Mouse (Mus musculus): ENCODE results near the gene Pde4c. TPM values are rescaled to one million over a fixed set of nuclear protein-coding genes. Genes with fewer than 3 reads are reported as not detected.

Gene Pde4c
- polyA plus RNA-seq, 1 experiment from 2014 or later = 8.8 TPM

GRCm38 (mm10) chr8:70696019-70696885, 27.3 kb upstream of the Pde4c start:
- H3K36me3 ChIP-seq (ENCODE audit: insufficient read depth, low read length) = 0 out of 2 replicates have a peak, but pooled peaks cover 5% of the 10 kb centered on the region
- no peaks in the 10 kb centered on the region for H3K27me3 ChIP-seq (ENCODE audit: insufficient read depth, low read length)
- peak; percentile 5 for ATAC-seq (ENCODE audit: low FRiP score, low TSS enrichment)
- peak overlapping the region; percentile 10 for H3K4me3 ChIP-seq (ENCODE audit: low read length)
- 3% methylated on average over 31 of the region's 31 CpGs for whole genome bisulfite sequencing
- H3K27ac ChIP-seq (ENCODE audit: low read length) = peak overlapping the region; percentile 96
- H3K4me1 ChIP-seq (ENCODE audit: insufficient read depth, low read length) = peaks cover 62% of the 10 kb centered on the region
- peak overlapping the region; percentile 48 for H3K4me2 ChIP-seq (replicated peaks; ENCODE audit: low read depth, low read length)
- no peaks in the 10 kb centered on the region for H3K9me3 ChIP-seq (ENCODE audit: low read length)
- peak overlapping the region; percentile 61 for H3K9ac ChIP-seq (replicated peaks; ENCODE audit: low read length)

- peak overlapping the region; percentile 48 for H3K4me2 ChIP-seq (replicated peaks; ENCODE audit: low read depth, low read length)
- 0 out of 2 replicates have a peak, but pooled peaks cover 7% of the 10 kb centered on the region for H3K36me3 ChIP-seq (ENCODE audit: insufficient read depth, low read length)
- H3K9ac ChIP-seq (replicated peaks; ENCODE audit: low read length) = peak overlapping the region; percentile 61
- H3K27ac ChIP-seq (ENCODE audit: low read length) = peak overlapping the region; percentile 96
- no peaks in the 10 kb centered on the region for H3K9me3 ChIP-seq (ENCODE audit: low read length)
- H3K4me1 ChIP-seq (ENCODE audit: insufficient read depth, low read length) = peaks cover 62% of the 10 kb centered on the region
- peak overlapping the region; percentile 10; the same call in 1 of the 2 replicates for H3K4me3 ChIP-seq (ENCODE audit: low read length)
- no peaks in the 10 kb centered on the region for H3K27me3 ChIP-seq (ENCODE audit: insufficient read depth, low read length)
- ATAC-seq (ENCODE audit: low FRiP score, low TSS enrichment) = no peak
- WGBS = 32% methylated on average over 4 of the region's 4 CpGs
Observed at GRCm38 (mm10) chr8:70696946-70697345, 26.6 kb upstream of the Pde4c start.

GRCm38 (mm10) chr8:70697366-70698250, 25.9 kb upstream of the Pde4c start:
- H3K4me1 ChIP-seq (ENCODE audit: insufficient read depth, low read length) = peaks cover 62% of the 10 kb centered on the region
- H3K27me3 ChIP-seq (ENCODE audit: insufficient read depth, low read length) = no peaks in the 10 kb centered on the region
- H3K36me3 ChIP-seq (ENCODE audit: insufficient read depth, low read length) = 0 out of 2 replicates have a peak, but pooled peaks cover 14% of the 10 kb centered on the region
- H3K4me2 ChIP-seq (replicated peaks; ENCODE audit: low read depth, low read length) = peak overlapping the region; percentile 52
- WGBS = 66% methylated on average over 12 of the region's 12 CpGs
- peak overlapping the region; percentile 90 for H3K4me3 ChIP-seq (ENCODE audit: low read length)
- peak overlapping the region; percentile 96 for H3K27ac ChIP-seq (ENCODE audit: low read length)
- no peaks in the 10 kb centered on the region for H3K9me3 ChIP-seq (ENCODE audit: low read length)
- peak overlapping the region; percentile 61 for H3K9ac ChIP-seq (replicated peaks; ENCODE audit: low read length)
- no peak for ATAC-seq (ENCODE audit: low FRiP score, low TSS enrichment)

GRCm38 (mm10) chr8:70698310-70699109, 25.0 kb upstream of the Pde4c start, which contains the start of gene Jund:
Gene Jund, plus strand, starts transcription at chr8:70698949.
- peak; percentile 90 for ATAC-seq (ENCODE audit: low FRiP score, low TSS enrichment)
- WGBS = under 1% methylated on average over 68 of the region's 69 CpGs

GRCm38 (mm10) chr8:70699116-70699833, 24.2 kb upstream of the Pde4c start:
- Histone ChIP-seq H3K4me3 (ENCODE audit: low read length) (peak overlapping the region; percentile 90), H3K4me1 (ENCODE audit: insufficient read depth, low read length) (peaks cover 57% of the 10 kb centered on the region), H3K27me3 (ENCODE audit: insufficient read depth, low read length) (no peaks in the 10 kb centered on the region), H3K36me3 (ENCODE audit: insufficient read depth, low read length) (peaks cover 23% of the 10 kb centered on the region; the same call in 1 of the 2 replicates), H3K27ac (ENCODE audit: low read length) (peak overlapping the region; percentile 98), H3K9ac (replicated peaks; ENCODE audit: low read length) (peak overlapping the region; percentile 99), H3K4me2 (replicated peaks; ENCODE audit: low read depth, low read length) (peak overlapping the region; percentile 70), H3K9me3 (ENCODE audit: low read length) (no peaks in the 10 kb centered on the region)
- peak; percentile 0; the same call in 1 of the 2 replicates for ATAC-seq (ENCODE audit: low FRiP score, low TSS enrichment)
- under 1% methylated on average over 89 of the region's 89 CpGs for WGBS

More at GRCm38 (mm10) chr8:70698310-70699109, 25.0 kb upstream of the Pde4c start, which contains the start of gene Jund:
- Histone ChIP-seq H3K36me3 (ENCODE audit: insufficient read depth, low read length) (peaks cover 21% of the 10 kb centered on the region; the same call in 1 of the 2 replicates), H3K9me3 (ENCODE audit: low read length) (no peaks in the 10 kb centered on the region), H3K4me2 (replicated peaks; ENCODE audit: low read depth, low read length) (peak within 1 kb of the TSS; percentile 70), H3K9ac (replicated peaks; ENCODE audit: low read length) (peak within 1 kb of the TSS; percentile 99), H3K4me1 (ENCODE audit: insufficient read depth, low read length) (peaks cover 58% of the 10 kb centered on the region), H3K27me3 (ENCODE audit: insufficient read depth, low read length) (no peaks in the 10 kb centered on the region), H3K4me3 (ENCODE audit: low read length) (peak within 1 kb of the TSS; percentile 90), H3K27ac (ENCODE audit: low read length) (peak within 1 kb of the TSS; percentile 98)

- peaks cover 52% of the 10 kb centered on the region for H3K4me1 ChIP-seq (ENCODE audit: insufficient read depth, low read length)
- H3K27me3 ChIP-seq (ENCODE audit: insufficient read depth, low read length) = no peaks in the 10 kb centered on the region
- ATAC-seq (ENCODE audit: low FRiP score, low TSS enrichment) = no peak
- H3K4me2 ChIP-seq (replicated peaks; ENCODE audit: low read depth, low read length) = peak overlapping the region; percentile 70
- peak overlapping the region; percentile 98 for H3K27ac ChIP-seq (ENCODE audit: low read length)
- peaks cover 23% of the 10 kb centered on the region; the same call in 1 of the 2 replicates for H3K36me3 ChIP-seq (ENCODE audit: insufficient read depth, low read length)
- peak overlapping the region; percentile 99 for H3K9ac ChIP-seq (replicated peaks; ENCODE audit: low read length)
- no peaks in the 10 kb centered on the region for H3K9me3 ChIP-seq (ENCODE audit: low read length)
- WGBS = 0% methylated on average over 59 of the region's 59 CpGs
- H3K4me3 ChIP-seq (ENCODE audit: low read length) = peak overlapping the region; percentile 90
Observed at GRCm38 (mm10) chr8:70699834-70700554, 23.5 kb upstream of the Pde4c start.

- peak overlapping the region; percentile 98 for H3K27ac ChIP-seq (ENCODE audit: low read length)
- H3K4me2 ChIP-seq (replicated peaks; ENCODE audit: low read depth, low read length) = peak overlapping the region; percentile 70
- peak overlapping the region; percentile 99 for H3K9ac ChIP-seq (replicated peaks; ENCODE audit: low read length)
- no peak for ATAC-seq (ENCODE audit: low FRiP score, low TSS enrichment)
- no peaks in the 10 kb centered on the region for H3K27me3 ChIP-seq (ENCODE audit: insufficient read depth, low read length)
- peaks cover 23% of the 10 kb centered on the region; the same call in 1 of the 2 replicates for H3K36me3 ChIP-seq (ENCODE audit: insufficient read depth, low read length)
- under 1% methylated on average over 14 of the region's 20 CpGs for WGBS
- H3K9me3 ChIP-seq (ENCODE audit: low read length) = no peaks in the 10 kb centered on the region
- peaks cover 46% of the 10 kb centered on the region for H3K4me1 ChIP-seq (ENCODE audit: insufficient read depth, low read length)
- peak overlapping the region; percentile 90 for H3K4me3 ChIP-seq (ENCODE audit: low read length)
Observed at GRCm38 (mm10) chr8:70700555-70700922, 23.0 kb upstream of the Pde4c start.
